Mouse (Mus musculus): Measurements from ENCODE around the gene Fbxw14. TPM values are rescaled to one million over a fixed set of nuclear protein-coding genes. Genes with fewer than 3 reads are reported as not detected.
"Not testable (repeated sequence)": the region's sequence is repeated elsewhere in the genome, so short reads cannot be mapped to it uniquely, and the experiment has no call there.

Fbxw14 gene
- not detected in 2 replicates for polyA plus RNA-seq (2014; fragmentation: Nextera tagmentation; extraction: Ambion mirVana)

DNA sequence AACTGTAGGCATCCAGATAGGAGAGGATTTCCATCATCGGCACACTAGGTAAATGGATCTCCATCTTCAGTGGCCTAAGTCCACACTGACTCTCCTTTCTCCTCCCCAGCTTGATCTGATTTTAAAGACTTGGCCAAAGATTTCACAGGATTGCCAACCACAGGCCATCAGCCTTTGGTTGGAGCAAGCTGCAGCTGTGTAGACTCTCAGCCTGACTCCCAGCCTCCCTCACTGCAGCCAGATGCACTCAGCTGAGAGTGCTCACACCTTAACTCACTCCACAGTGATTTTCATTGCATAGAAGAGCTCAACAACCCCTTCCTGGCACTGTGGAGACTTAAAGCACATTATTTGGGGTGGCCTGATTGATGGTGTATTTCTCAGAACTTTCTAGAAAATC lies at the start of gene Fbxw14:
Gene Fbxw14 (minus strand): TSS at position 101 of the 400 bp plus-strand sequence.
- no CpG with 5 or more reads among the region's 1 CpGs for WGBS
- ATAC-seq (ENCODE audit: low read depth) = not testable (repeated sequence)

GRCm38 (mm10) chr9:109263041-109263440 lies 24.4 kb downstream of the Fbxw14 start:
- no peak for ATAC-seq (ENCODE audit: low read depth)
- Histone ChIP-seq H3K4me1 (ENCODE audit: control insufficient read depth, insufficient read depth, low read length) (no peaks in the 10 kb centered on the region), H3K9me3 (ENCODE audit: control insufficient read depth, low read length) (no peaks in the 10 kb centered on the region), H3K27me3 (ENCODE audit: control insufficient read depth, insufficient read depth, low read length) (no peaks in the 10 kb centered on the region), H3K9ac (replicated peaks; ENCODE audit: low read depth, low read length) (no peak overlapping the region), H3K36me3 (ENCODE audit: control insufficient read depth, insufficient read depth, low read length) (no peaks in the 10 kb centered on the region), H3K4me2 (ENCODE audit: low read depth, low read length) (no peak overlapping the region), H3K4me3 (ENCODE audit: low read depth, low read length) (no peak overlapping the region), H3K27ac (ENCODE audit: low read depth, low read length) (no peak overlapping the region)
- WGBS = 82% methylated on average over 2 of the region's 2 CpGs

More for the DNA sequence above, at the start of gene Fbxw14:
- not testable (repeated sequence) for H3K27ac ChIP-seq (ENCODE audit: low read depth, low read length); H3K4me2 ChIP-seq (ENCODE audit: low read depth, low read length); H3K9me3 ChIP-seq (ENCODE audit: control insufficient read depth, low read length); H3K4me3 ChIP-seq (ENCODE audit: low read depth, low read length); H3K4me1 ChIP-seq (ENCODE audit: control insufficient read depth, insufficient read depth, low read length); H3K36me3 ChIP-seq (ENCODE audit: control insufficient read depth, insufficient read depth, low read length); H3K9ac ChIP-seq (replicated peaks; ENCODE audit: low read depth, low read length); H3K27me3 ChIP-seq (ENCODE audit: control insufficient read depth, insufficient read depth, low read length)

- Histone ChIP-seq H3K4me2 (ENCODE audit: low read depth, low read length) (no peak within 1 kb of the TSS), H3K9me3 (ENCODE audit: control insufficient read depth, low read length) (no peaks in the 10 kb centered on the region), H3K4me1 (ENCODE audit: control insufficient read depth, insufficient read depth, low read length) (no peaks in the 10 kb centered on the region), H3K27me3 (ENCODE audit: control insufficient read depth, insufficient read depth, low read length) (no peaks in the 10 kb centered on the region), H3K9ac (replicated peaks; ENCODE audit: low read depth, low read length) (no peak within 1 kb of the TSS), H3K27ac (ENCODE audit: low read depth, low read length) (no peak within 1 kb of the TSS), H3K4me3 (ENCODE audit: low read depth, low read length) (no peak within 1 kb of the TSS), H3K36me3 (ENCODE audit: control insufficient read depth, insufficient read depth, low read length) (no peaks in the 10 kb centered on the region)
- 100% methylated on average over 1 of the region's 1 CpGs for WGBS
- no peak for ATAC-seq (ENCODE audit: low read depth)
Measured at GRCm38 (mm10) chr9:109234654-109235053, 52.8 kb downstream of the Fbxw14 start, which contains the start of gene Fbxw20. Gene Fbxw20, minus strand, starts transcription at chr9:109234754.

Other genes starting within 250 kb of the Fbxw14 start
- 55.4 TPM in 2 replicates for gene Shisa5, start 249.1 kb downstream of the Fbxw14 start, polyA plus RNA-seq (2014; fragmentation: Nextera tagmentation; extraction: Ambion mirVana)
- gene Trex1, start 227.9 kb downstream of the Fbxw14 start, polyA plus RNA-seq (2014; fragmentation: Nextera tagmentation; extraction: Ambion mirVana) = 12.4 and 13.4 TPM in 2 replicates
- 31.4 and 34.8 TPM in 2 replicates for gene Atrip, start 213.6 kb downstream of the Fbxw14 start, polyA plus RNA-seq (2014; fragmentation: Nextera tagmentation; extraction: Ambion mirVana)
- 10.7 and 13.1 TPM in 2 replicates for gene Ccdc51, start 205.2 kb downstream of the Fbxw14 start, polyA plus RNA-seq (2014; fragmentation: Nextera tagmentation; extraction: Ambion mirVana)
- gene Tma7, start 205.1 kb downstream of the Fbxw14 start, polyA plus RNA-seq (2014; fragmentation: Nextera tagmentation; extraction: Ambion mirVana) = 712 and 779 TPM in 2 replicates
- 13.9 and 14.9 TPM in 2 replicates for gene Plxnb1, start 192.3 kb downstream of the Fbxw14 start, polyA plus RNA-seq (2014; fragmentation: Nextera tagmentation; extraction: Ambion mirVana)
- not detected in 2 replicates for gene Fbxw21, start 125.6 kb downstream of the Fbxw14 start, polyA plus RNA-seq (2014; fragmentation: Nextera tagmentation; extraction: Ambion mirVana)
- gene Fbxw13, start 91.7 kb downstream of the Fbxw14 start, polyA plus RNA-seq (2014; fragmentation: Nextera tagmentation; extraction: Ambion mirVana) = not detected in 2 replicates
- gene Fbxw20, start 52.9 kb downstream of the Fbxw14 start, polyA plus RNA-seq (2014; fragmentation: Nextera tagmentation; extraction: Ambion mirVana) = not detected in 2 replicates
- not detected in 2 replicates for gene Fbxw28, start 52.0 kb upstream of the Fbxw14 start, polyA plus RNA-seq (2014; fragmentation: Nextera tagmentation; extraction: Ambion mirVana)
- gene Fbxw22, start 116.6 kb upstream of the Fbxw14 start, polyA plus RNA-seq (2014; fragmentation: Nextera tagmentation; extraction: Ambion mirVana) = not detected in 2 replicates
- gene Fbxw16, start 161.5 kb upstream of the Fbxw14 start, polyA plus RNA-seq (2014; fragmentation: Nextera tagmentation; extraction: Ambion mirVana) = not detected in 2 replicates
- not detected in 2 replicates for gene Fbxw19, start 208.2 kb upstream of the Fbxw14 start, polyA plus RNA-seq (2014; fragmentation: Nextera tagmentation; extraction: Ambion mirVana)